Mouse (Mus musculus): ENCODE data around the gene Ficd.
"Not testable (repeated sequence)": the region's sequence is repeated elsewhere in the genome, so short reads cannot be mapped to it uniquely, and the experiment has no call there.

Gene Ficd

GRCm38 (mm10) chr5:113773664-113774063, 38.1 kb downstream of the Ficd start:
- peak; percentile 83 for DNase-seq (ENCODE audit: inconsistent ontology term)

GRCm38 (mm10) chr5:113775585-113775984, 40.0 kb downstream of the Ficd start:
- DNase-seq (ENCODE audit: inconsistent ontology term): no peak

GRCm38 (mm10) chr5:113776128-113776895, 40.7 kb downstream of the Ficd start:
- DNase-seq (ENCODE audit: inconsistent ontology term): no peak

GRCm38 (mm10) chr5:113776896-113777226, 41.3 kb downstream of the Ficd start:
- no peak for DNase-seq (ENCODE audit: inconsistent ontology term)

- not testable (repeated sequence) for DNase-seq (ENCODE audit: inconsistent ontology term)
Measured at GRCm38 (mm10) chr5:113777728-113778127, 42.1 kb downstream of the Ficd start.

GRCm38 (mm10) chr5:113779569-113779968, 44.0 kb downstream of the Ficd start:
- no peak for DNase-seq (ENCODE audit: inconsistent ontology term)

- no peak for DNase-seq (ENCODE audit: inconsistent ontology term)
Measured at GRCm38 (mm10) chr5:113780082-113780752, 44.6 kb downstream of the Ficd start.

- no peak for DNase-seq (ENCODE audit: inconsistent ontology term)
Measured at GRCm38 (mm10) chr5:113780763-113781162, 45.2 kb downstream of the Ficd start.

GRCm38 (mm10) chr5:113781254-113781653, 45.7 kb downstream of the Ficd start:
- no peak for DNase-seq (ENCODE audit: inconsistent ontology term)

GRCm38 (mm10) chr5:113781875-113782274, 46.3 kb downstream of the Ficd start:
- no peak for DNase-seq (ENCODE audit: inconsistent ontology term)

GRCm38 (mm10) chr5:113782624-113783023, 47.0 kb downstream of the Ficd start:
- peak; percentile 34 for DNase-seq (ENCODE audit: inconsistent ontology term)

- peak; percentile 52 for DNase-seq (ENCODE audit: inconsistent ontology term)
Measured at GRCm38 (mm10) chr5:113783581-113784001, 48.0 kb downstream of the Ficd start.

- DNase-seq (ENCODE audit: inconsistent ontology term): not testable (repeated sequence)
Measured at GRCm38 (mm10) chr5:113784104-113784503, 48.5 kb downstream of the Ficd start.

GRCm38 (mm10) chr5:113786985-113787384, 51.4 kb downstream of the Ficd start:
- DNase-seq (ENCODE audit: inconsistent ontology term): no peak

- no peak for DNase-seq (ENCODE audit: inconsistent ontology term)
Measured at GRCm38 (mm10) chr5:113788645-113789044, 53.0 kb downstream of the Ficd start.

- DNase-seq (ENCODE audit: inconsistent ontology term): no peak
Measured at GRCm38 (mm10) chr5:113789075-113789788, 53.6 kb downstream of the Ficd start.
